Mouse (Mus musculus): ENCODE measurements around the gene Prkab1. TPM values are rescaled to one million over a fixed set of nuclear protein-coding genes. Genes with fewer than 3 reads are reported as not detected.
A peak's percentile ranks its signal among the peaks of the same experiment; 100 is the strongest.

The Prkab1 gene
- total and polyA plus RNA-seq, 2 experiments = 13.6 to 48.5 TPM

DNA sequence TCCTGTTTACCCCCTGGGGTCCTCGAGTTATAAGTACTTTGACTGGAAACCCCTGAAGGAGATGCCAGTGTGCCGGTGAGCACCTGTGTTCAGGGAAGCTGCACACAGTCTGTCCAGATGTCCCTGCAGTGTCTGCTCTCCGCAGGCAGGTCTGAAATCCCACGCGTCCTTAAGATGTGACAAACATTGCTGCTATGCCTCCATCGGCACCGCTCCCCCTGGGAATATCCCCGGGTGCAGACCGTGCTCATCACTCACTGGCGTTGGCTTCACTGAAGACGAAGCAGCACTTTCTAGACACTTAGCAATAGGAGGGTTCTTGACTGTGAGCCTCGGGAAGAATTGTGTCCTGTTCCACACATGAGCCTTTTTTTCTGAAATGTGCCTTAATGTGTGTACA is 37.0 kb downstream of the Prkab1 start:
- H3K4me3 ChIP-seq (ENCODE audit: insufficient read depth, low read depth, low read length) = no peak overlapping the region
- H3K79me2 ChIP-seq (ENCODE audit: control insufficient read depth, insufficient read depth, low read length) = no peaks in the 10 kb centered on the region
- TF ChIP-seq POLR2A (IDR thresholded peaks at IDR 0.05; ENCODE audit: extremely low read depth, insufficient read depth, low read length) (no peak), CTCF (IDR thresholded peaks at IDR 0.05; ENCODE audit: low read depth, low read length) (no peak)
- 93% methylated on average over 12 of the region's 12 CpGs for WGBS
- H3K27me3 ChIP-seq (ENCODE audit: control insufficient read depth, insufficient read depth, low read length) = no peaks in the 10 kb centered on the region
- DNase-seq (ENCODE audit: extremely low read depth, low read depth, low spot score) = no peak
- no peak overlapping the region for H3K27ac ChIP-seq (replicated peaks; ENCODE audit: insufficient read depth, low read depth, low read length)
- no peaks in the 10 kb centered on the region for H3K36me3 ChIP-seq (ENCODE audit: control insufficient read depth, insufficient read depth, low read length)
- no peaks in the 10 kb centered on the region for H3K4me1 ChIP-seq (ENCODE audit: control insufficient read depth, insufficient read depth, low read length)
- H3K9ac ChIP-seq (ENCODE audit: low read depth, low read length) = no peak overlapping the region

DNA sequence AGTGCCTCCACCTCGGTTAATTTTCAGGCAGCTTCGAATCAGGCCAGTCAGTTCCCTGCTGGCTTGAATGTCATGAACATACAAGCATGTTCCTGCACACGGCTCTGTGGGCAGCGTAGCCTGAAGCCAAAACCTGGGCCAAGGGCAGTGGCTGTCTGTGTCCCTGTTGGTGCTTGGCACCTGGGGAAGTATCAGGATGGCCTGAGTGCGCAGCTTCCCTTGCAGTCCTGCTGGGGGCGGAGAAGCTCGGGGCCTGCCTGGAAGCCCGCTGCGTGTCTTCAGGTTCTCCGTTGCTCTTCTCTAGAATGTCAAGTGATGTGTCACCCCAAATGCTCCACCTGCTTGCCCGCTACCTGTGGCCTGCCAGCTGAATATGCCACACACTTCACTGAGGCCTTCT is 39.2 kb downstream of the Prkab1 start:
- 96% methylated on average over 11 of the region's 11 CpGs for WGBS
- Histone ChIP-seq H3K79me2 (ENCODE audit: control insufficient read depth, insufficient read depth, low read length) (no peaks in the 10 kb centered on the region), H3K4me1 (ENCODE audit: control insufficient read depth, insufficient read depth, low read length) (no peaks in the 10 kb centered on the region), H3K27me3 (ENCODE audit: control insufficient read depth, insufficient read depth, low read length) (no peaks in the 10 kb centered on the region), H3K36me3 (ENCODE audit: control insufficient read depth, insufficient read depth, low read length) (no peaks in the 10 kb centered on the region), H3K9ac (ENCODE audit: low read depth, low read length) (no peak overlapping the region), H3K4me3 (ENCODE audit: insufficient read depth, low read depth, low read length) (no peak overlapping the region), H3K27ac (replicated peaks; ENCODE audit: insufficient read depth, low read depth, low read length) (no peak overlapping the region)
- DNase-seq (ENCODE audit: extremely low read depth, low read depth, low spot score) = no peak
- TF ChIP-seq CTCF (IDR thresholded peaks at IDR 0.05; ENCODE audit: low read depth, low read length) (no peak), POLR2A (IDR thresholded peaks at IDR 0.05; ENCODE audit: extremely low read depth, insufficient read depth, low read length) (no peak)

DNA sequence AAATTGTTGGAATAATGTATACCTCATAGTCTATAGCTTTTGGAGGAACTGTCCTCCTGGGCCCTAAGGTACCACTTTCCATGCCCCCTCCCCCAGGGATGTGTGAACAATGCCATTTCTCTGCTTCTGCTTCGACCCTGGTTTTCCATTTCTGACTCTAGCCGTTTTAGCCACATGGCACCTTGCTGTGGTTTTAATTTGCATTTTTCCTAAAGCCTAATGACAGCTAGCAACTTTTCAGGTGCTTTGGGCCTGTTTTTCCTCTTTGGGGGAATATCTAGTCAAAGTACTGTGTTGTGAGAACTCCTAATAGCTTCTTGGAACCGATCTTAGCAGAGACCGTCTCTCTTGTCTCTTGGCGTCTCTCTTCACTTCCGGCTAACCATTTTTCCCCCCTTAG is 39.9 kb downstream of the Prkab1 start:
- Histone ChIP-seq H3K79me2 (ENCODE audit: control insufficient read depth, insufficient read depth, low read length) (no peaks in the 10 kb centered on the region), H3K9ac (ENCODE audit: low read depth, low read length) (no peak overlapping the region), H3K27me3 (ENCODE audit: control insufficient read depth, insufficient read depth, low read length) (no peaks in the 10 kb centered on the region), H3K27ac (replicated peaks; ENCODE audit: insufficient read depth, low read depth, low read length) (no peak overlapping the region), H3K4me3 (ENCODE audit: insufficient read depth, low read depth, low read length) (no peak overlapping the region), H3K36me3 (ENCODE audit: control insufficient read depth, insufficient read depth, low read length) (no peaks in the 10 kb centered on the region), H3K4me1 (ENCODE audit: control insufficient read depth, insufficient read depth, low read length) (no peaks in the 10 kb centered on the region)
- TF ChIP-seq CTCF (IDR thresholded peaks at IDR 0.05; ENCODE audit: low read depth, low read length) (no peak), POLR2A (IDR thresholded peaks at IDR 0.05; ENCODE audit: extremely low read depth, insufficient read depth, low read length) (no peak)
- 97% methylated on average over 6 of the region's 6 CpGs for WGBS
- DNase-seq (ENCODE audit: extremely low read depth, low read depth, low spot score) = no peak

DNA sequence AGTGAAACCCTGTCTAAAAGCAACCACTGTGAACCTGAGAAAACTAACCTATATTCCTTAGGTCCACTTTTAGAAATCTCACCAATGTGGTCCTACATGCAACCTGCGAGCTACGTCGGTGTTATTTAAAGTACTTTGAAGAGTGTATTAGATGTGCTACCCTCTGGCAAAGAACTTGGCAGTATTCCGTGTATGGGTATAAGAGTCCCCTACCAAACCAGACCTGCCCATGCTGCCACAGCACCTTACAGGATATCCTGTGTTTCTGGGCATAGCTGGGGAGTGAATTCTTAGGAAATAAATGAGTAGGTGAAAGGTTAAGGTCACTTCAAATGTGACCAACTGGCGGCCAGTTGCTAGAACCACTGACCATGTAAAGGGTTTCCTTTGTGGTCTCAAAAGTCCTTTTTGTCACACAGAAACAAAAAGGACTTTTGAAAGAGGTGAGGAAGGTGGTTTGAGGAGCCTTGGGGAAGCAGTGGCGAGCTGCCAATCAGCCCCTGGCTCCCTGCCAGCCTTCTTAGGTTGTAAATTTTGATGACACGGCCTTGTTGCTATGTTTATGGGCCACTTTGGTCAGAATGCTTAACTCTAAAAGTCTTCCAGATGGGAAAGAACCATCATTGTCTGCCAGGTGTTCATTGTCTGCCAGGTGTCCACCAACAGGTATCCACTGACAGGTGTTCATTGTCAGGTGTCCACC is 41.5 kb downstream of the Prkab1 start:
- no peak overlapping the region for H3K27ac ChIP-seq (replicated peaks; ENCODE audit: insufficient read depth, low read depth, low read length)
- TF ChIP-seq POLR2A (IDR thresholded peaks at IDR 0.05; ENCODE audit: extremely low read depth, insufficient read depth, low read length) (no peak), CTCF (IDR thresholded peaks at IDR 0.05; ENCODE audit: low read depth, low read length) (no peak)
- H3K4me1 ChIP-seq (ENCODE audit: control insufficient read depth, insufficient read depth, low read length) = 0 out of 2 replicates have a peak, but pooled peaks cover 5% of the 10 kb centered on the region
- no peak for DNase-seq (ENCODE audit: extremely low read depth, low read depth, low spot score)
- no peaks in the 10 kb centered on the region for H3K36me3 ChIP-seq (ENCODE audit: control insufficient read depth, insufficient read depth, low read length)
- WGBS = 77% methylated on average over 7 of the region's 7 CpGs
- no peaks in the 10 kb centered on the region for H3K27me3 ChIP-seq (ENCODE audit: control insufficient read depth, insufficient read depth, low read length)
- H3K4me3 ChIP-seq (ENCODE audit: insufficient read depth, low read depth, low read length) = no peak overlapping the region
- no peaks in the 10 kb centered on the region for H3K79me2 ChIP-seq (ENCODE audit: control insufficient read depth, insufficient read depth, low read length)
- no peak overlapping the region for H3K9ac ChIP-seq (ENCODE audit: low read depth, low read length)

DNA sequence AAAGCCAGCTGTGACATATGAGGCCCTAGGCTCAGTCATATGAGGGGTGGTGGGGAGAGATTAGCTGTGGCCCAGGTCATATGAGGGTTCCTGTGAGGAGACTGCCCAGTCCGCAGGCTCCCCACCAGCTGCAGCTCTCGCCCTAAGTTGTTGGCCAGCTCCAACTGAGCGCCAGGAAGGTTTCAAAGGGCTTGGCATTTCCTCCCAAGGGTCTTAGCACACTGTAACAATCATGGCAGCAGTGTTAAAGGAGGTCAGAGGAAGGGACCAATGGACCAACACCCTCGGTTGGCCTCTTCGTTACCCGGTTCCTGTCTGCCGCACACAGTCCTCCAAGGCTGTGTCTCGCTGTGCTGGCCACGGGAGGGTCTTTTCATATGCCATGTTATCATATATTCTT is 43.8 kb downstream of the Prkab1 start:
- H3K9ac ChIP-seq (ENCODE audit: low read depth, low read length) = no peak overlapping the region
- H3K4me1 ChIP-seq (ENCODE audit: control insufficient read depth, insufficient read depth, low read length) = peaks cover 5% of the 10 kb centered on the region; the same call in 1 of the 2 replicates
- no peak overlapping the region for H3K27ac ChIP-seq (replicated peaks; ENCODE audit: insufficient read depth, low read depth, low read length)
- H3K27me3 ChIP-seq (ENCODE audit: control insufficient read depth, insufficient read depth, low read length) = no peaks in the 10 kb centered on the region
- 94% methylated on average over 9 of the region's 9 CpGs for WGBS
- H3K79me2 ChIP-seq (ENCODE audit: control insufficient read depth, insufficient read depth, low read length) = no peaks in the 10 kb centered on the region
- H3K4me3 ChIP-seq (ENCODE audit: insufficient read depth, low read depth, low read length) = no peak overlapping the region
- no peak for DNase-seq (ENCODE audit: extremely low read depth, low read depth, low spot score)
- no peak for TF ChIP-seq POLR2A (IDR thresholded peaks at IDR 0.05; ENCODE audit: extremely low read depth, insufficient read depth, low read length)
- no peaks in the 10 kb centered on the region for H3K36me3 ChIP-seq (ENCODE audit: control insufficient read depth, insufficient read depth, low read length)

DNA sequence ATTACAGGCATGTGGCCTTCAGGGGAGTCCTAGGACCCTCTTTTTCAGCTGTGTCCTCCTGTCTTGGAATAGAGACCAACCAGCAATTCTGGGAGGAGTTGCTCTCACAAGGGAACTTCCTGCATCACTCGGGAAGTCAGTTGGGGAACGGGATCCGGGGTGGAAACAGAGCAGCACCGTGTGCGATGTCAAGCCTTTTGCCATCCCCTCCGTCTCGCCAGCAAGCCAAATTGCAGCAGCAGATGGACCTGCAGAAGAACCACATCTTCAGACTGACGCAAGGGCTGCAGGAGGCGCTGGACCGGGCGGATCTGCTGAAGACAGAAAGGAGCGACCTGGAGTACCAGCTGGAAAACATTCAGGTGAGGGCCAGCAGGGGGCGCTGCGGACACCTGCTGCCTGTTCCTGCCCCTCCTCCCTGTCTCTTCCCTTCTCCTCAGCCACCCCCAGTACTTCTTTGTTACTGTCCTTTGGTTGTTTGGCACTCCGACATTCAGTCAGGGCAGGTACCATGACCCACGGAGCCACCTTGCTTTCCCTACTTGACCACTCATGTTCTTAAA is 45.1 kb downstream of the Prkab1 start:
- TF ChIP-seq POLR2A (IDR thresholded peaks at IDR 0.05; ENCODE audit: extremely low read depth, insufficient read depth, low read length) (no peak), CTCF (IDR thresholded peaks at IDR 0.05; ENCODE audit: low read depth, low read length) (peak; percentile 62)
- WGBS = 83% methylated on average over 16 of the region's 16 CpGs
- DNase-seq (ENCODE audit: extremely low read depth, low read depth, low spot score) = no peak
- no peak overlapping the region for H3K9ac ChIP-seq (ENCODE audit: low read depth, low read length)
- H3K27me3 ChIP-seq (ENCODE audit: control insufficient read depth, insufficient read depth, low read length) = no peaks in the 10 kb centered on the region
- no peak overlapping the region for H3K4me3 ChIP-seq (ENCODE audit: insufficient read depth, low read depth, low read length)
- H3K27ac ChIP-seq (replicated peaks; ENCODE audit: insufficient read depth, low read depth, low read length) = no peak overlapping the region
- H3K36me3 ChIP-seq (ENCODE audit: control insufficient read depth, insufficient read depth, low read length) = no peaks in the 10 kb centered on the region
- H3K79me2 ChIP-seq (ENCODE audit: control insufficient read depth, insufficient read depth, low read length) = no peaks in the 10 kb centered on the region
- peaks cover 5% of the 10 kb centered on the region; the same call in 1 of the 2 replicates for H3K4me1 ChIP-seq (ENCODE audit: control insufficient read depth, insufficient read depth, low read length)

Measured in liver, adult 2 months (tissue).